Mouse (Mus musculus): ENCODE results near the gene Tmem190. TPM values are rescaled to one million over a fixed set of nuclear protein-coding genes. Genes with fewer than 3 reads are reported as not detected.
"Not testable (repeated sequence)": the region's sequence is repeated elsewhere in the genome, so short reads cannot be mapped to it uniquely, and the experiment has no call there.

Gene Tmem190
- total RNA-seq, 1 experiment from 2014 or later: not detected

DNA sequence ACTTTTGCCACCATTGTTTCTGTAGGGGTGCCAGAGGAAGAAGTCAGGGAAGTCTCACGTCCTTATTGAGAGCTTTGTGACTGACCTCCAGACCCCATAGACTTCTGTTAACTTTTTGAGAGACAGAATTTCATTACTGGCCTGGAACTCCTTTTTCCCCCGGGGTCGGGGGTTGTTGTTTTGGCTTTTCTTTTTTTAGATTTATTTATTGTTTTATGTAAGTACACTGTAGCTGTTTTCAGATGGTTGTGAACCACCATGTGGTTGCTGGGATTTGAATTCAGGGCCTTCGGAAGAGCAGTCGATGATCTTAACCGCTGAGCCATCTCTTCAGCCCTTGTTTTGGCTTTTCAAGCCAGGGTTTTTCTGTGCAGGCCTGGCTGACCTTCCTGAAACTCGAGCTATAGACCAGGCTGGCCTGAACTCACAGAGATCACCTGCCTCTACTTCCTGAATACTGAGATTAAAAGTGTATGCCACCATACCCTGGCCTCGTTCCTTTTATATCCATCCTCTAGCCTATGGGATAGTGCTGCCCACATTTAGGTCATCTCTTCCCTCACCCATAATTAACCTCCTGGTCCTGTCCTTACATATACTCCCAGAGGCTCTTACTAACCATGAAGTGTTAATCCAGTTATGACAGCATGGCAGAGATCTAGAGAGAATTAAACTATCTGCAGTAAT lies 30.5 kb downstream of the Tmem190 start:
- no peak for DNase-seq

- no peak for DNase-seq
Measured at GRCm38 (mm10) chr7:4816559-4816958, 33.8 kb downstream of the Tmem190 start.

DNA sequence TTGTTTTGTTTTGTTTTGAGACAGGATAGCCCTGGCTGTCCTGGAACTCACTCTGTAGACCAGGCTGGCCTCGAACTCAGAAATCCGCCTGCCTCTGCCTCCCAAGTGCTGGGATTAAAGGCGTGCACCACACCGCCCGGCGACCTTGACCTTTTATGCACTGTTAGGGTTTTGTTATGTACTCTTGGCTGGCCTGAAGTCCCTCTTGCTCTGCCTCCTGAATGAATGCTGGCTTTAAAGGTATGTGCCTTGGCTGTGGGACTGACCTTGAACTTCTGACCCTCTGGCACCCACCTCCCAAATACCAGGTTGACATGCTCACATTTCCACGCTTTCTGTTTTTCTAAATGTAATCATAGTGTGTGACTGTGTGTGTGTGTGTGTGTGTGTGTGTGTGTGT lies 38.2 kb downstream of the Tmem190 start:
- not testable (repeated sequence) for DNase-seq

- DNase-seq: no peak
Measured at GRCm38 (mm10) chr7:4821690-4822089, 39.0 kb downstream of the Tmem190 start.

GRCm38 (mm10) chr7:4822162-4822907 lies 39.6 kb downstream of the Tmem190 start:
- no peak for DNase-seq

- no peak for DNase-seq
Measured at GRCm38 (mm10) chr7:4825365-4825764, 42.6 kb downstream of the Tmem190 start.

GRCm38 (mm10) chr7:4830476-4830875 lies 47.7 kb downstream of the Tmem190 start:
- no peak for DNase-seq

Other genes with a start within 250 kb of the Tmem190 start
- gene Syt5, start 235.4 kb upstream of the Tmem190 start, total RNA-seq (2021): 7.0 and 8.9 TPM in 2 replicates
- gene Ptprh, start 178.9 kb upstream of the Tmem190 start, total RNA-seq (2021): not detected in 2 replicates
- gene Tmem86b, start 151.5 kb upstream of the Tmem190 start, total RNA-seq (2021): 9.3 and 10.2 TPM in 2 replicates
- 98.1 and 99.6 TPM in 2 replicates for gene Ppp6r1, start 123.9 kb upstream of the Tmem190 start, total RNA-seq (2021)
- gene Hspbp1, start 97.9 kb upstream of the Tmem190 start, total RNA-seq (2021): 42.2 and 47.8 TPM in 2 replicates
- 4.2 and 6.5 TPM in 2 replicates for gene Brsk1, start 92.3 kb upstream of the Tmem190 start, total RNA-seq (2021)
- gene Tmem150b, start 57.7 kb upstream of the Tmem190 start, total RNA-seq (2021): 0.24 TPM in 1 of 2 replicates, not detected in the other
- 64.5 and 70.1 TPM in 2 replicates for gene Kmt5c, start 42.8 kb upstream of the Tmem190 start, total RNA-seq (2021)
- 9.4 and 10.6 TPM in 2 replicates for gene Cox6b2, start 29.8 kb upstream of the Tmem190 start, total RNA-seq (2021)
- not detected in 2 replicates for gene Fam71e2, start 11.6 kb upstream of the Tmem190 start, total RNA-seq (2021)
- 0.15 TPM in 1 of 2 replicates, not detected in the other for gene Il11, start 78 bp upstream of the Tmem190 start, total RNA-seq (2021)
- 13.4 and 16.4 TPM in 2 replicates for gene Tmem238, start 6.7 kb downstream of the Tmem190 start, total RNA-seq (2021)
- gene Rpl28, start 9.9 kb downstream of the Tmem190 start, total RNA-seq (2021): 922 and 1,210 TPM in 2 replicates
- gene Ube2s, start 29.7 kb downstream of the Tmem190 start, total RNA-seq (2021): 114 and 127 TPM in 2 replicates
- gene Shisa7, start 61.8 kb downstream of the Tmem190 start, total RNA-seq (2021): 2.0 and 2.2 TPM in 2 replicates
- gene Isoc2b, start 87.3 kb downstream of the Tmem190 start, total RNA-seq (2021): 24.0 and 30.5 TPM in 2 replicates
- 42.1 and 48.2 TPM in 2 replicates for gene Isoc2a, start 94.2 kb downstream of the Tmem190 start, total RNA-seq (2021)
- gene Gm36210, start 123.6 kb downstream of the Tmem190 start, total RNA-seq (2021): not detected in 2 replicates
- gene Zfp628, start 132.3 kb downstream of the Tmem190 start, total RNA-seq (2021): 16.4 and 19.0 TPM in 2 replicates
- gene Nat14, start 139.1 kb downstream of the Tmem190 start, total RNA-seq (2021): 7.7 and 9.1 TPM in 2 replicates
- gene Ssc5d, start 142.8 kb downstream of the Tmem190 start, total RNA-seq (2021): 2.0 and 3.2 TPM in 2 replicates
- 0.55 TPM in 1 of 2 replicates, not detected in the other for gene Sbk2, start 181.5 kb downstream of the Tmem190 start, total RNA-seq (2021)
- gene Sbk3, start 188.2 kb downstream of the Tmem190 start, total RNA-seq (2021): 0.15 TPM in 1 of 2 replicates, not detected in the other
- 21.1 and 31.6 TPM in 2 replicates for gene Zfp579, start 213.2 kb downstream of the Tmem190 start, total RNA-seq (2021)
- 15.3 and 17.6 TPM in 2 replicates for gene Zfp524, start 231.5 kb downstream of the Tmem190 start, total RNA-seq (2021)
- gene Fiz1, start 231.8 kb downstream of the Tmem190 start, total RNA-seq (2021): 18.7 and 26.4 TPM in 2 replicates
- gene Gm44973, start 232.6 kb downstream of the Tmem190 start, total RNA-seq (2021): not detected in 2 replicates
- 27.7 and 34.3 TPM in 2 replicates for gene Zfp865, start 237.4 kb downstream of the Tmem190 start, total RNA-seq (2021)
- 1.00 and 1.1 TPM in 2 replicates for gene Ccdc106, start 237.6 kb downstream of the Tmem190 start, total RNA-seq (2021)

Data from adrenal gland, postnatal 25 days (tissue).